Mouse (Mus musculus) lung, adult 2 months (tissue): ENCODE results near the gene Map4.

Experiments used
- CTCF ChIP-seq: fragments of 200-500 bp; IDR thresholded peaks from 2 replicates; pipeline ENCODE4 v1.5.1; 2011; ENCODE audit warnings: mild to moderate bottlenecking, low read length, control low read depth; ENCODE audit not compliant: insufficient read depth
- POLR2A ChIP-seq: fragments of 200-500 bp; IDR thresholded peaks from 2 replicates; pipeline ENCODE4 v1.6.1; 2011; ENCODE audit warnings: low read depth, mild to moderate bottlenecking, control low read depth, low read length, borderline replicate concordance; ENCODE audit errors: extremely low read depth

DNA sequence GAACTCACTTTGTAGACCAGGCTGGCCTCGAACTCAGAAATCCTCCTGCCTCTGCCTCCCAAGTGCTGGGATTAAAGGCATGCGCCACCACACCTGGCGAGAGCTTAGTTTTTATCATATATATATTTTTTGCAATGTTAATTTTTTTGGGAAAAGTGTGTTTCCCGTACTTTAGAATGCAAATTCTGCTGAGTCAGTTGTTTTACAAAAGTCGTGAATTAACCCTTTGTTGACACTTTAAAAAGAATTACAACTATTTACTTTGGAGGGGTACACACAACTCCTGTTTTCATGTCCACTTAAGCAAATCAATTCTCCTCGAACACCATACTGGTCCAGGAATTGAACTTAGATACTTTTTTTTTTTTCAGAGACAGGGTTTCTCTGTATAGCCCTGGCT, 201.7 kb downstream of the Map4 start:
- TF ChIP-seq POLR2A (no peak), CTCF (no peak)
